Mouse (Mus musculus): ENCODE results near the gene Esm1. TPM values are rescaled to one million over a fixed set of nuclear protein-coding genes. Genes with fewer than 3 reads are reported as not detected.

Gene Esm1
- polyA plus RNA-seq (2014; fragmentation: Illumina TruSeq; extraction: RNeasy Lipid Tissue Mini Kit (QIAGEN cat#74804); ENCODE audit: low read depth, low replicate concordance), result 0.22 TPM

DNA sequence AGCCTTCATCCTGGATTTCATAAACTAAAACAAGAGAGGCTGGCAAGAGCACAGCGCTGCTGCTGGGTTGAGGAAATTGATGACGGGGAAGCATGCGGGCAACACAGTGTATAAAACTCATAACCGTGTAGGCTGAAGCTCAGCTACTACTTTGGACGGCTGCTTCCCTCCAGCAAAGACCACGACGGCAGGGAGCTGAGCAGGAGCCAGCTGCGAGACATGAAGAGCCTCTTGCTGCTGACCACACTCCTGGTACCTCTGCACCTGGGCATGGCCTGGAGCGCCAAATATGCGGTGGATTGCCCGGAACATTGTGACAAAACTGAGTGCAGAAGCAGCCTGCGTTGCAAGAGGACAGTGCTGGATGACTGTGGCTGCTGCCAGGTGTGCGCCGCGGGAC lies at the start of gene Esm1:
TSS of gene Esm1 (plus strand) at position 36 of the 400 bp plus-strand sequence.

DNA sequence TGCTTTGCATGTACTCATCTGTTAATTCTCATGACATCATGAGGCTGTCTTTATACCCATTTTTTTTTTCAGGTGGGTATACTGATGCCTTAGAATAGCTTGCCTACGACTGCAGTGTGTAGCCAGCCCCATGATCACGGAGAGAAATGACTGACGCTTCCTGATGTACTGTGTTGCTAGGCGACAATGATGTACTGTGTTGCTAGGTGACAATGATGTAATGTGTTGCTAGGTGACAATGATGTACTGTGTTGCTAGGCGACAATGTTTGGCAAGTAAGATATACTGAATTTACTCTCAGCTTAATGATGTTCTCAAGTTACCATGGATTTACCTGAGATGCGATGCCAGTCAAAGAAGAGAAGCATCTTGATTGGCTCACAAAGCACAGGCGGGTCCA lies 16.4 kb downstream of the Esm1 start, which contains the start of gene Gzmk:
TSS of gene Gzmk (minus strand) at position 98 of the 400 bp plus-strand sequence.

Other genes starting within 250 kb of the Esm1 start
- gene Ccno, start 221.9 kb upstream of the Esm1 start, polyA plus RNA-seq (2014; fragmentation: Illumina TruSeq; extraction: RNeasy Lipid Tissue Mini Kit (QIAGEN cat#74804); ENCODE audit: low read depth, low replicate concordance), result 0.99 TPM
- 0.11 TPM for gene Mcidas, start 215.8 kb upstream of the Esm1 start, polyA plus RNA-seq (2014; fragmentation: Illumina TruSeq; extraction: RNeasy Lipid Tissue Mini Kit (QIAGEN cat#74804); ENCODE audit: low read depth, low replicate concordance)
- 1.1 TPM for gene Cdc20b, start 174.5 kb upstream of the Esm1 start, polyA plus RNA-seq (2014; fragmentation: Illumina TruSeq; extraction: RNeasy Lipid Tissue Mini Kit (QIAGEN cat#74804); ENCODE audit: low read depth, low replicate concordance)
- gene Gpx8, start 163.2 kb upstream of the Esm1 start, polyA plus RNA-seq (2014; fragmentation: Illumina TruSeq; extraction: RNeasy Lipid Tissue Mini Kit (QIAGEN cat#74804); ENCODE audit: low read depth, low replicate concordance), result 13.1 TPM
- 0.95 TPM for gene Gzma, start 108.7 kb upstream of the Esm1 start, polyA plus RNA-seq (2014; fragmentation: Illumina TruSeq; extraction: RNeasy Lipid Tissue Mini Kit (QIAGEN cat#74804); ENCODE audit: low read depth, low replicate concordance)
- gene Gzmk, start 16.2 kb downstream of the Esm1 start, polyA plus RNA-seq (2014; fragmentation: Illumina TruSeq; extraction: RNeasy Lipid Tissue Mini Kit (QIAGEN cat#74804); ENCODE audit: low read depth, low replicate concordance), result 0.49 TPM
- gene BC067074, start 83.5 kb downstream of the Esm1 start, polyA plus RNA-seq (2014; fragmentation: Illumina TruSeq; extraction: RNeasy Lipid Tissue Mini Kit (QIAGEN cat#74804); ENCODE audit: low read depth, low replicate concordance), result 0.29 TPM

Data from testis, adult 10 weeks (tissue).